Mouse (Mus musculus): ENCODE results near the gene Scaf1.

The Scaf1 gene

DNA sequence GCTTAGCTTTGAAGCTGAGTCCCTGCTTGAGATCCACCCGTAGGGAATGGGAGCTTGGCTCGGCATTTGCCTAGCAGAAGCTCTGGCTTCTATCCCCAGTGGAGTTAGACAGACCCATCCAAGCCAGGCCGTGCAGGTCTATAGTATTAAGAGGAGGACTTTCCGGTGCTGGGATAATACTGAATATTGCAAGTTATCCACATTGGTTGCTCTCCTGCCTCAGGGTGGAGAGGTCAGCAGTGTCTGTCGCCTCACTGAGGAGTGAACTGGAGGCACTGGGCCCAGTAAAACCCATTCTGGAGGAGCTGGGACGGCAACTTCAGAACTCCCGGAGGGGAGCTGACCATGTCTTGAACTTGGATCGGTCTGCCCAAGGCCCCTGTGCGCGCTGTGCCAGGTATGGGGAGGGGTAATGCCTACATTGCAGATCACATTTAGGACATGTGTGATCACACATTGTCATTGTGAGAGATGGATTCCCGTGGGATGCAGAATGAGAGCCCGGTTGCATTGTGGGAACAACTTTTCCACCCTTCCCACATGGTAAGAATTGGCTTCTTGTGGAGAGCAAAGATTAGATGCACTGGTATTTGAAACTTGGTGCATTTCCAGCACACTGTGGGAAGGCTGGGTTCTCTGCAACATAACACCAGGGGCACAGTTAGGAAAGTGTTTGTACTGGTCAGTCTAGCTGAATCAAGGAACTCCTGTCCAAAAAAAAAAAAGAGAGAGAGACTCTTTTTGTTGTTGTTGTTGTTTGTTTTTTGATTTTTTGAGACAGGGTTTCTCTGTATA lies 61.9 kb downstream of the Scaf1 start:
- DNase-seq = no peak

DNA sequence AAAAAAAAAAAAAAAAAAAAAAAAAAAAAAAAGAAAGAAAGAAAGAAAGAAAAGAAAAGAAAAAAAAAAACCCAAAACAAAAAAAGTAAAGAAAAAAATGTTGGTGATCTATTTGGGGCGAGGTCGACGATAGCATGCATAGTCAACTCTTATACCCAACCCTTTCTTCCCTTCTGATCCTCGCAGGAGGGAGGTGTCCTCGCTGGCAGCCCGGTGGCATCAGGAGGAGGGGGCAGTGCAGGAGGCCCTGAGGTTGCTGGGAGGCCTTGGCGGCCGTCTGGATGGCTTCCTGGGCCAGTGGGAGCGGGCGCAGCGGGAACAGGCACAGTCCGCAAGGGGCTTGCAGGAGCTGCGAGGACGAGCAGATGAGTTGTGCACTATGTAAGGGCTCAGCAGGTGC lies 62.6 kb downstream of the Scaf1 start:
- DNase-seq = no peak

Measured in lung, postnatal 36 days (tissue).